Mouse (Mus musculus) CH12.LX (cell line): Measurements from ENCODE around the gene Akr7a5. TPM values are rescaled to one million over a fixed set of nuclear protein-coding genes. Genes with fewer than 3 reads are reported as not detected.

ENCODE experiments used
- DNase-seq: peaks from one replicate; pipeline ENCODE4 v3.0.0-alpha.2; 2013; ENCODE audit errors: extremely low read depth
- H3K27ac ChIP-seq: 2 replicates; pipeline ENCODE4 v1.5.1; 2012; ENCODE audit warnings: low read depth, mild to moderate bottlenecking, control low read depth, moderate library complexity; ENCODE audit not compliant: insufficient read depth
- H3K27me3 ChIP-seq: replicated peaks from 2 replicates; pipeline ENCODE3; 2012; ENCODE audit warnings: inconsistent platforms
- H3K36me3 ChIP-seq, 2 experiments: replicated peaks in 1 of 2; 2 replicates each; pipeline versions ENCODE3 to v1.6.1; 2012; ENCODE audit warnings: inconsistent platforms in 1 of 2, low read length in 1 of 2, mild to moderate bottlenecking in 1 of 2, mixed read lengths in 1 of 2, moderate library complexity in 1 of 2; ENCODE audit not compliant: control insufficient read depth in 1 of 2, insufficient read depth in 1 of 2
- H3K4me1 ChIP-seq, 2 experiments: 2 replicates each; pipeline ENCODE4 v1.6.1; 2012; ENCODE audit warnings: inconsistent platforms in 1 of 2, moderate library complexity in 1 of 2; ENCODE audit not compliant: insufficient read depth in 2 of 2, control insufficient read depth in 1 of 2
- H3K4me2 ChIP-seq: 2 replicates; pipeline ENCODE4 v1.6.1; 2012; ENCODE audit warnings: low read depth, mild to moderate bottlenecking, control low read depth; ENCODE audit not compliant: poor library complexity, insufficient read depth, severe bottlenecking
- H3K4me3 ChIP-seq, 3 experiments: fragments of 150-350 bp in 1 of 3; sonication (generic) in 1 of 3; replicated peaks in 1 of 3; 2 replicates each; pipeline versions ENCODE3 to v1.5.1; 2011 to 2012; ENCODE audit warnings: low read depth in 2 of 3, low read length in 2 of 3, mild to moderate bottlenecking in 2 of 3, moderate library complexity in 2 of 3, control low read depth in 1 of 3, improper control_type of control experiment in 1 of 3, inconsistent platforms in 1 of 3, mixed read lengths in 1 of 3; ENCODE audit not compliant: poor library complexity in 1 of 3
- H3K79me2 ChIP-seq: replicated peaks from 2 replicates; pipeline ENCODE4 v1.6.1; 2012; ENCODE audit warnings: mild to moderate bottlenecking, moderate library complexity; ENCODE audit not compliant: control insufficient read depth, poor library complexity, insufficient read depth, severe bottlenecking; ENCODE audit errors: extremely low read depth
- H3K9ac ChIP-seq: 2 replicates; pipeline ENCODE4 v1.6.1; 2012; ENCODE audit warnings: low read depth, mild to moderate bottlenecking, control low read depth, moderate library complexity; ENCODE audit not compliant: insufficient read depth
- H3K9me3 ChIP-seq: replicated peaks from 2 replicates; pipeline ENCODE3; 2012; ENCODE audit warnings: low read length, inconsistent platforms, mixed read lengths
- CHD1 ChIP-seq: IDR thresholded peaks from 2 replicates; pipeline ENCODE4 v1.6.1; 2012; ENCODE audit warnings: low read depth, low read length, improper control_type of control experiment, inconsistent platforms
- CHD2 ChIP-seq: IDR thresholded peaks from 2 replicates; pipeline ENCODE4 v1.6.1; 2011; ENCODE audit warnings: low read length, improper control_type of control experiment
- E2F4 ChIP-seq: IDR thresholded peaks from 2 replicates; pipeline ENCODE4 v1.6.1; 2011; ENCODE audit warnings: low read depth, low read length, improper control_type of control experiment; ENCODE audit not compliant: insufficient replicate concordance
- HCFC1 ChIP-seq: IDR thresholded peaks from 2 replicates; pipeline ENCODE4 v1.6.1; 2012; ENCODE audit warnings: low read depth, mild to moderate bottlenecking, inconsistent platforms, low read length, improper control_type of control experiment
- IRF4 ChIP-seq: IDR thresholded peaks from 2 replicates; pipeline ENCODE4 v1.6.1; 2014; ENCODE audit warnings: low read depth, mild to moderate bottlenecking, inconsistent platforms, low read length, improper control_type of control experiment
- JUN ChIP-seq: IDR thresholded peaks from 2 replicates; pipeline ENCODE4 v1.6.1; 2011; ENCODE audit warnings: low read depth, mild to moderate bottlenecking, low read length, improper control_type of control experiment, moderate library complexity; ENCODE audit not compliant: insufficient read depth
- JUND ChIP-seq: conservative IDR thresholded peaks from 2 replicates; pipeline ENCODE4 v1.6.1; 2011; ENCODE audit warnings: low read depth, low read length, improper control_type of control experiment
- KAT2A ChIP-seq: IDR thresholded peaks from 2 replicates; pipeline ENCODE4 v1.6.1; 2012; ENCODE audit warnings: low read length, improper control_type of control experiment, inconsistent platforms; ENCODE audit not compliant: insufficient replicate concordance
- MAFK ChIP-seq: IDR thresholded peaks from 2 replicates; pipeline ENCODE4 v1.6.1; 2011; ENCODE audit warnings: low read length, improper control_type of control experiment; ENCODE audit not compliant: insufficient replicate concordance
- MAZ ChIP-seq: IDR thresholded peaks from 2 replicates; pipeline ENCODE4 v1.6.1; 2012; ENCODE audit warnings: low read depth, mild to moderate bottlenecking, inconsistent platforms, low read length, improper control_type of control experiment, moderate library complexity
- MXI1 ChIP-seq: IDR thresholded peaks from 2 replicates; pipeline ENCODE4 v1.6.1; 2011; ENCODE audit warnings: mild to moderate bottlenecking, low read depth, low read length, improper control_type of control experiment
- NELFE ChIP-seq: IDR thresholded peaks from 2 replicates; pipeline ENCODE4 v1.6.1; 2011; ENCODE audit warnings: low read depth, low read length, improper control_type of control experiment
- NRF1 ChIP-seq: IDR thresholded peaks from 2 replicates; pipeline ENCODE4 v1.6.1; 2014; ENCODE audit warnings: low read depth, mild to moderate bottlenecking, inconsistent platforms, low read length, improper control_type of control experiment, moderate library complexity
- PAX5 ChIP-seq: IDR thresholded peaks from 2 replicates; pipeline ENCODE4 v1.6.1; 2012; ENCODE audit warnings: low read length, inconsistent platforms, mixed read lengths
- RCOR1 ChIP-seq: conservative IDR thresholded peaks from 2 replicates; pipeline ENCODE4 v1.6.1; 2012; ENCODE audit warnings: low read depth, mild to moderate bottlenecking, inconsistent platforms, low read length, improper control_type of control experiment
- SIN3A ChIP-seq: IDR thresholded peaks from 2 replicates; pipeline ENCODE4 v1.6.1; 2012; ENCODE audit warnings: low read length, improper control_type of control experiment, inconsistent platforms
- TBP ChIP-seq: conservative IDR thresholded peaks from 2 replicates; pipeline ENCODE4 v1.6.1; 2011; ENCODE audit warnings: low read depth, low read length, improper control_type of control experiment
- TCF12 ChIP-seq: IDR thresholded peaks from 2 replicates; pipeline ENCODE4 v1.6.1; 2014; ENCODE audit warnings: low read depth, mild to moderate bottlenecking, inconsistent platforms, low read length, improper control_type of control experiment
- UBTF ChIP-seq: IDR thresholded peaks from 2 replicates; pipeline ENCODE4 v1.6.1; 2012; ENCODE audit warnings: low read depth, mild to moderate bottlenecking, inconsistent platforms, low read length, improper control_type of control experiment, moderate library complexity
- USF2 ChIP-seq: conservative IDR thresholded peaks from 2 replicates; pipeline ENCODE4 v1.6.1; 2011; ENCODE audit warnings: low read depth, low read length, improper control_type of control experiment
- ZMIZ1 ChIP-seq: IDR thresholded peaks from 2 replicates; pipeline ENCODE4 v1.6.1; 2012; ENCODE audit warnings: low read depth, mild to moderate bottlenecking, inconsistent platforms, low read length, improper control_type of control experiment
- ZNF384 ChIP-seq: IDR thresholded peaks from 2 replicates; pipeline ENCODE4 v1.6.1; 2012; ENCODE audit warnings: low read depth, low read length, improper control_type of control experiment, inconsistent platforms
- dilution Hi-C: fragments of 300-500 bp; cut with MboI; formaldehyde crosslinking; loops from 2 replicates; pipeline ENCODE4 v1.14.3; 2020; ENCODE audit warnings: low sequenced_read_pairs; ENCODE audit not compliant: extremely low pct_unique_long_range_greater_than_20kb, extremely low pct_ligation_motif_present
- in situ Hi-C: fragments of 300-500 bp; cut with MboI; formaldehyde crosslinking; loops from 3 replicates; pipeline ENCODE4 v1.14.3; 2019; ENCODE audit warnings: low sequenced_read_pairs, low pct_ligation_motif_present, low pct_unique_long_range_greater_than_20kb, mixed read lengths
- polyA plus RNA-seq: library from polyadenylated mRNA; unstranded; fragments of >175 nt; gene quantifications from 2 replicates; pipeline ENCODE4 v1.2.1, GENCODE M21; 2012; ENCODE audit warnings: low read depth; ENCODE audit not compliant: insufficient read length
- total RNA-seq, 2 experiments: library from RNA; depleted of rRNA; stranded (reverse); fragments of 300-350 nt in 1 of 2; fragments of >200 nt in 1 of 2; gene quantifications; 2 replicates each; pipeline ENCODE4 v1.2.3; 2012 to 2014

Gene Akr7a5
- total and polyA plus RNA-seq, 3 experiments = 24.2 to 37.7 (median 27.0) TPM

- no peak for TF ChIP-seq SIN3A
- TF ChIP-seq PAX5 = no peak
- no peak for TF ChIP-seq MAFK
- TF ChIP-seq MXI1 = no peak
- TF ChIP-seq NELFE = no peak
- TF ChIP-seq E2F4 = no peak
- TF ChIP-seq JUN = no peak
- TF ChIP-seq IRF4 = no peak
- no peak for TF ChIP-seq RCOR1
- TF ChIP-seq JUND = no peak
- no peak for TF ChIP-seq HCFC1
- TF ChIP-seq TCF12 = no peak
- TF ChIP-seq KAT2A = no peak
- TF ChIP-seq CHD2 = no peak
- no peak for TF ChIP-seq ZNF384
- no peak for TF ChIP-seq NRF1
- no peak for TF ChIP-seq USF2
- Histone ChIP-seq H3K27me3 (peaks cover 3% of the 10 kb centered on the region), H3K9me3 (no peaks in the 10 kb centered on the region), H3K4me3 (no peak overlapping the region), H3K27ac (no peak overlapping the region), H3K79me2 (no peaks in the 10 kb centered on the region), H3K9ac (no peak overlapping the region), H3K4me2 (no peak overlapping the region), H3K4me1 (peaks cover 0 to 16% of the 10 kb centered on the region in 2 experiments; a peak in 2 of 4 replicates), H3K36me3 (no peaks in the 10 kb centered on the region)
- DNase-seq = no peak
- dilution Hi-C loops = no loop called here
- in situ Hi-C loops = no loop called here
Measured at GRCm38 (mm10) chr4:139334631-139335295, 24.2 kb downstream of the Akr7a5 start.

- Histone ChIP-seq H3K79me2 (no peaks in the 10 kb centered on the region), H3K4me2 (no peak overlapping the region), H3K36me3 (no peaks in the 10 kb centered on the region), H3K27ac (no peak overlapping the region), H3K9me3 (no peaks in the 10 kb centered on the region), H3K9ac (no peak overlapping the region), H3K4me3 (no peak overlapping the region), H3K4me1 (peaks cover 0 to 12% of the 10 kb centered on the region in 2 experiments; a peak in 2 of 4 replicates), H3K27me3 (peaks cover 3% of the 10 kb centered on the region)
- DNase-seq = no peak
- dilution Hi-C loops = no loop called here
- TF ChIP-seq UBTF (no peak), USF2 (no peak), MXI1 (no peak), IRF4 (no peak), TBP (no peak), KAT2A (no peak), ZNF384 (no peak), NELFE (no peak), TCF12 (no peak), MAFK (no peak), PAX5 (no peak), CHD1 (no peak), SIN3A (no peak), MAZ (no peak), ZMIZ1 (no peak)
- in situ Hi-C loops = no loop called here
Measured at GRCm38 (mm10) chr4:139335507-139335906, 25.0 kb downstream of the Akr7a5 start.
